Mouse (Mus musculus) splenic B cell, adult 2 months (primary cell): ENCODE results near the gene Cbs.
"Not testable (repeated sequence)": the region's sequence is repeated elsewhere in the genome, so short reads cannot be mapped to it uniquely, and the experiment has no call there.

Experiments
- DNase-seq: peaks from one replicate; pipeline ENCODE4 v3.0.0-alpha.2; 2011; ENCODE audit warnings: low read depth, low spot score
- H3K27me3 ChIP-seq: 2 replicates; pipeline ENCODE4 v1.6.1; 2012; ENCODE audit warnings: mild to moderate bottlenecking, low read length, moderate library complexity, mixed read lengths; ENCODE audit not compliant: control insufficient read depth, poor library complexity, insufficient read depth, severe bottlenecking
- H3K36me3 ChIP-seq: 2 replicates; pipeline ENCODE4 v1.6.1; 2012; ENCODE audit warnings: mild to moderate bottlenecking, low read length, moderate library complexity, mixed read lengths; ENCODE audit not compliant: control insufficient read depth, poor library complexity, insufficient read depth, severe bottlenecking

The Cbs gene

DNA sequence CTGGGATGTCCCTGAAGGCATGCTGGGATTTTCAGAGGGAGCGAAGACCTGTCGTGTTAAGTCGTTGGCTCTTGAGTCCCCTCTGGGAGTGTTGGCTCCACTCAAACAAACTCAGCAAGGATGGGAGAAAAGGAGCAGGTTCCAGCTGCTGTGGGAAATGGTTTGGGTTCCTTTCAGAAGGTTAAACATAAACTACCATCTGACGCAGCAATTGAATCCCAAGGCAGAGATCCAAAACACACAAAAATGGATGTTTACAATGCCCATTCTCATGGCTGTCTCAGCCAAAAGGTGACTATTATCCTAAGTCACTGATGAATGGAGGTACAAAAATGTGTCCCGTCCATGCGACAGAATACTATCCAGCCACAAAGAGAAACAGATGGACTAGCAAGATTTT lies 4.0 kb downstream of the Cbs start:
- Histone ChIP-seq H3K36me3 (no peaks in the 10 kb centered on the region), H3K27me3 (no peaks in the 10 kb centered on the region)
- no peak for DNase-seq

DNA sequence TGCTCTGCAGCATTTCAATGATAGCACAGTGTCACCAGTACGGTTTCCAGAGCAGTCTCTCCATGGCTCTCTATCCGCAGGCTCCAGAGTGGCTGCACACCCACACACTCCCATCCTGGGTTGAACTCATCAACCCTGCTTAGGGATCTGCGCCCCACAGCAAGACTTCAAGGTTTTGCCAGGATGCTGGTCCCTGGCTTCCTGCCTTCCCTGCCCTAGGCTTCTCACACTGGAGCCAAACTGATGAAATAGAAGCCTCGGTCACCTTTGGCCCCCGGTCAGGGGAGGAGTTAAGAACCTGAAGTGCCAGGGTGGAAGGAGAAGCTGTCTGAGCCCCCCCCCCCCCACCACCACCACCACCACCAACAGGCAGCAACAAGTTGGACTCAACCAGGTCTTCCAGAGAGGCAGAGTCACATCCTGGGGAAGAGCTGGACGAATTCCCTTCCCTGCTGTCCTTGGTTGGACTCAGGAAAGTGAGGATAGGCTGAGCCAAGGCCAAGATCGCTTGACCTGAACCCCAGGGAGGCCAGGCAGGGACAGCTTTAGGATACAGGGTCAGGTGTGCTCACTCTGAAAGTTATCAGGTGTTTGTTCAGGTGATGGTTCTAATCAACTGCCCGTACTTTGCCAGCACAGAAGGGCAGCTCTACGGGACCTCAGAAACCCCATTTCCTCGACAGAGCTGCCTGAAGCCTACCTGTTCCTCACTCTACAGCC lies 5.8 kb downstream of the Cbs start:
- Histone ChIP-seq H3K27me3 (no peaks in the 10 kb centered on the region), H3K36me3 (no peaks in the 10 kb centered on the region)
- DNase-seq: no peak

DNA sequence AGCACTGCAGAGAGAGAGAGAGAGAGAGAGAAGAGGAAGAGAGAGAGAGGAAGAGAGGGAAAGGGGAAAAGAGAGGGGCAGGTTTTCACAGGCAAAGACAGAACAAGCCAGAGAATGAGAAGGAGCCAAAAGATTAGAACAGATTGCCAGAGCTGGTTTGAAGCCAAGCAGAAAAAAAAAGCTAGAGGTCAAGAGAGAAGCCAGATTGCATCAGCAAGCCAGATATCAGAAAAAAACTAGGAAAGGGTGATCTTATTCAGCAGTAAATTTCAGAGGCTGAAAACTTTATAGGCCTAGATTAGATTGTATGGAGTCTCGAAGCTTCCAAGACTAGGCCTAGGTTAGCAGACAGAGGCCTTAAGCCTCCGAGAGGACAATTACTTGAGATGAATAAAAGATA lies 9.1 kb downstream of the Cbs start:
- Histone ChIP-seq H3K36me3 (no peaks in the 10 kb centered on the region), H3K27me3 (no peaks in the 10 kb centered on the region)
- DNase-seq: no peak

DNA sequence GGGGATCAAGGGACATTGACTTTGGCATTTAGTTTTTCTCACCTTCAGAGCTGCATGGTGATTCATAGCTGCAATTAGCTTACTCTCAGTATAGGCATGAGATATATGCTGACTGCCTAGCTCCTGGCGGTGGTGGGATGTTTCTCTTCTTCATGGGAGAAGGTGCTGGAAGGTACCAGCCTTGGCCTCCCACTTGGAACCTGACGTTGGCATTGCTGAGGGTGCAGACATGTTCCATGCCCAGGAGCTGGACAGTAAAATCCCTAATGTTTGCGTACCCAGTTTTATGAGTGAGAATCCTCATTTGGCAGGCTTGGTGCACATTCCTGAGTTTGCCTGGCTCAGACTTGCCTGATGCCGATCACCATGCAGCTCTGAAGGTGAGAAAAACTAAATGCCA lies 13.9 kb downstream of the Cbs start:
- H3K27me3 ChIP-seq: no peaks in the 10 kb centered on the region
- H3K36me3 ChIP-seq: no peaks in the 10 kb centered on the region
- DNase-seq: no peak

DNA sequence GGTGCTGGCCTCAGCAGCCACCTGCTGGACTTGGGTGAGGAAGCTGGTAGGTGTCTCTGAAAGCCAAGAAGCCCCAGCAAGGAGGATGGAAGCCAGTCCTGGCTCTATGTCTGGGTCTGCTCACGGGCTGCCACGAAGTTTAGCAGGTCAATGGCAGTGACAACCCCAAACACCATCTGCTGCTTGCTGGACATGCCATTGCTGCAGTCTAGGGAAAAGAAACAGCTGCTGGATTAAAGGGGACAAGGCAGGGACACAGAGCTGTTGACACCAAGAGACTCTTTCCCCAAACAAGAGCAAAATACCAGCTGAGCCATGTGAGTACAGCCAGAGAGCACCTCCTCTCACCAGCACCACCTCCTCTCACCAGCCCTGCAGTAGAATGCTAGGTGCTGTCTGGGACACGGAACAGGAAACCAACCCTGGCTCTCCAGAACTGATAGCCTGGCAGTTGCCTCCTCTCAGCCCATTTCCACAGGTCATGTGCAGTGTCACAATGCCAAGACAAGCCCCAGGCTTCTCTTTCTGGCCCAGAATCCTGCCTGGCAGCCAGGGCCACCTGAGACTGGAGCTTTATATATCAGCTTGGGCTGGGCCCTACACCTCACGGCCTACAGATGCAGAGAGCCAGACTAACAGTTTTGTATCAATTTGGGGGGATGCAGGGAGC lies 23.8 kb downstream of the Cbs start:
- H3K36me3 ChIP-seq: no peaks in the 10 kb centered on the region
- no peak for DNase-seq

DNA sequence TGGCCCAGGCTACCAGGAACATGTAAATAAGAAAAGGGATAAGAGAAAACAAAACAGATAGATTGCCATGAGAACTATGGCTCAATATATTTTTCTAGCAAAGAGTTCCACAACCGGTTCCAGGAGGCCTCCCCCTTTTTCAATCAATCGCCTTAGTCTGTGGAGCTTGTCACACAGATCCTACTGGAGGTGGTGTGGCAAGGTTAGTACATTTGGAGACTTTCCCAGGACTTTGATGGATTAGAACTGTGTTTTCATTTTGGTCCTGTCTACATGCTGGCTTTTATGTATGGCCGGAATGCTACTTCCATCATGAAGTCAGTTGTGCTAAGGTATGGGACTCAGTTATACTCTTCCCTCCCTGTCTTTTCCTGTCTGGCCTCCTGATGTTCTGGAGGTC lies 27.1 kb downstream of the Cbs start:
- no peaks in the 10 kb centered on the region; the same call in none of the 2 replicates for H3K36me3 ChIP-seq
- DNase-seq: no peak
- no peaks in the 10 kb centered on the region for H3K27me3 ChIP-seq

More for the DNA sequence above, 23.8 kb downstream of the Cbs start:
- H3K27me3 ChIP-seq: no peaks in the 10 kb centered on the region

DNA sequence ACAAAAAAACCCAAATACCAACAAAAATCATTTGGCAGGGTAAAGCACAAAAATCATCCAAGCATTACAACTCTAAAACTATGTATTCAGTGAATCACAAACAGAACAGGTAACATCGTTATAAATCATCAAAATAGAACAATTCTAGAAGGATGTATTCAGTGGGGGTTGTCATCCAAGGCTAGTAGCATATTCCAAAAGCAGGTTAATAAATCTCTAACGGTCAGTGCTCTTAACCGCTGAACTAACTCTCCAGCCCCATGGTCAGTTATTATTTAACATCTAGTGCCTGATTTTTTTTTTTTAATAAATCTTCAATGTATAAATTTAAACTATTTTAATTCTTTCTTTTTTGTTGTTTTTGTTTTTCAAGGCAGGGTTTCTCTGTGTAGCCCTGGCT lies 27.9 kb downstream of the Cbs start:
- H3K36me3 ChIP-seq, H3K27me3 ChIP-seq, DNase-seq: not testable (repeated sequence)

DNA sequence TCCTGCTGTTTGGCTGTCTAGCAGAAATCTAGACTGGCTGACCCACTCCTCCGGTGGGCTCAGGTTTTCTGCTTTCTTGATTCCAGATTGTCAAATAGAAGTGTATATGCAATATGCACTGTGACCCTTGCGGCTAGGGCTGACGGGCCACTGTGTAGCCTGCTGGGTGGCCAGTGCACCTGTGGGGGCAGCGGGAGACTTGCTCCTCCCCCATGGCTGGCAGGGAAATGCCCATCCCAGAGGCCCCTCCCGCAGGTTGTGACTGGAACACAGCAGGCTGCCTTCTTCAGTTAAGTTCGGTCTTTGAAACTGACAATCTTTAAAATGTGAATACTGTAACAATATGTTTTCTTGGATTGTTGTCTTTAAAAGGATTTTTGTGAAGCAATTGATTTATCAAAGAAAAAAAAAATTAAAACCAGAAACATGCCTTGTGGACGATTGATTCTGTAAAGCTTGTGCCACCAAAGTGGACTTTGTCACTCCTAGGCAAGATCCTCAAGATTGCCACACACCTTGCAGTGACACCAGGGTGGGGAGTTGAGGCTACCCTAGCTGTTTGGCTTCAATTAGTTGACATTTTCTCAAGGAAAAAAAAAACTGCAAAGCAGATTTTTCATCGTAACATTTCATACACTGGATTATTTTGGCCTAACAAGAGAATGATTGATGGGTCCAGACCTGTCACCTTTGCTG lies 29.6 kb downstream of the Cbs start:
- DNase-seq: no peak
- H3K27me3 ChIP-seq: no peaks in the 10 kb centered on the region
- peaks cover 5% of the 10 kb centered on the region for H3K36me3 ChIP-seq

DNA sequence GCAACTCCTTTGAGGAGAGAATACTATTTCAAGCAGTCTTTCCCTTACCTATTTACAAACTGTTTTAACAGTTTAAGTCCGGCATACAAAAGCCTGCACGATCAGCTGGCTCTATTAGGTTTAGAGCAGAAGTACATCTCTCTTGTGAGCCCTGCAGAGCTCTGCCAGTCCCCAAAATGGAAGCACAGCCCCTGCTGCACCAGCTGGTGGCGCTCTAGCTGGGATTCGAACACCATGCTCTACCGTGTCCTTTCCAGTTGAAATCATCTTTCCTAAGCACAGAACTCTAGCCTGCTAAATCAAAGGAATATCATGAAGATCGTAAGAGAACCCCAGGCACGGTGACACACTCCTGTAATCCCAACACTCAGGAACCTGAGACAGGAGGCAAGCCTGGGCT lies 30.6 kb downstream of the Cbs start:
- Histone ChIP-seq H3K36me3 (peaks cover 5% of the 10 kb centered on the region), H3K27me3 (no peaks in the 10 kb centered on the region)
- DNase-seq: no peak

DNA sequence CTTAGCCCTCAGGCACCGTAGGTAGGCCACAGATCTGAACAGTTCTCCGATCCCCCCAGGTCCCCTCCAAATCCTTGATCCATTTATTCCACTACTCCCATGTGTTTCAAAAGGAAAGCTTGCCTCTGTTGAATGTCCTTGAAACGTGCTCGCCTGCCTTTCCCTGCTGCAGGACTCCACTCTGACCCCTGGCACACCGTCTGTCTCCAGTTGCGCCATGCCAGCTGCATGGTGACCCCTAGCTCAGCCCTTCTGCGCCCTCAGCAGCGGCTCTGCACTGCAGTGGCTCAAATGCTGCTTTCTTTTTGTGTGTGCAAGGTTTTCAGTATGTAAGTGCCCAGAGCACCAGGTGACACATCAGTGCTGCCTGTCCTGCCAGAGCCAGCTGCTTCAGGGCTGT lies 38.4 kb downstream of the Cbs start:
- no peaks in the 10 kb centered on the region for H3K27me3 ChIP-seq
- DNase-seq: no peak
- H3K36me3 ChIP-seq: peaks cover 3% of the 10 kb centered on the region

DNA sequence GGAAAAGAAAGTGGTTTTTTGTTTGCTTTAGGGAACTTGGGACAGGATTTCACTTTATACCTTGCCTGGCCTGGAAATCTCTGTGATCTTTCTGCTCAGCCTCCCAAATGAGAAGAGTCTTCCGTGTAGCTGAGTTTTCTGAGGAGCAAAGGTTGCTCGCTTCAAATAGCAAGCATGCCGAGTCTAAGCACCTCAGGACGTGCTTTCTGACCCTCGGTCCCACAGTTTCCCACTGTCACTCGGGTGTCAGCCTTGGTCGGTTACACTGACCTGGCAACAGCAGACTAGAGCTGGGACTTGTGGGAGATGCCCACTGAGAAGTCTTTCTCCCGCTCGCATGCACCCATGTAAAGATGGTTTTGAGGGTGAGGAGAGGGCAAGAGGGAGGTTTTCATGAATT lies 39.1 kb downstream of the Cbs start:
- DNase-seq: no peak
- H3K27me3 ChIP-seq: no peaks in the 10 kb centered on the region
- H3K36me3 ChIP-seq: peaks cover 3% of the 10 kb centered on the region

DNA sequence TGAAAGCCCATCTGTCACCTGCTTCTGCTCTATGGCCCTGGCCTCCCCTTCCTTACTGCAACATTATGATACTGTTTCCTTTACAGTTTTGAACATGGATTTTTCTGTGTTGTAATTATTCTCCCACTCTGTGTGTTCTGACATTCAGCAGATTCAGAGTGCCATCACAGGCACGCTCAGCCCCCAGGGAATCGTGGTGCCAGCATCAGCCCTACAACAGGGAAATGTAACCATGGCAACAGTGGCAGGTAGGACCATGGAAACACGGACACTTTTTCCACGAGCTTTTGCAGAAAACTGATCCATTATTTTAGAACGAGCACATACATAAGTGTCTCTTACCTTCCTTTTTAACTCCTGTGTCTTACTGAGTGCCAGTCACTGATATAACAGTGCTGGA lies 42.0 kb downstream of the Cbs start:
- H3K27me3 ChIP-seq: no peaks in the 10 kb centered on the region
- peaks cover 3% of the 10 kb centered on the region for H3K36me3 ChIP-seq
- no peak for DNase-seq

DNA sequence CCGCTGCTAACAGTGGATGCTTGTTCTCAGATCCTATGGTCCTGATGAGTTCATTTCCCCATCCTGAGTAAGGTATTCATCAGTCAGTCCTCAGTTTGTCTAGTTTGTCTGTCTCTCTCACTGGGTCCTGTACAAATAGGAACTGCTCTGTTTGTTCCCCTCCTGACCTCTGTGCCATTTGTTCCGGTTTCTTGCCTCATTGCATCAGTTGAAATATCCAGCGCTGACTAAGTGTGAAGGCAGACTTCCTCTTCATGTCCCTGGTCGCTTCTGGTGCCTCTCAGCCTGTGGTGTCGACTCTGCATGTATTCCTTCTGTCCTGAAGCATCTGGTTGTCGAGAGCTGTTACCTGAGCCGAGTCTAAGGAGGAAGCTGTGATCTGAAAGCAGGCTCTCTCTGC lies 42.4 kb downstream of the Cbs start:
- Histone ChIP-seq H3K36me3 (peaks cover 3% of the 10 kb centered on the region), H3K27me3 (no peaks in the 10 kb centered on the region)
- DNase-seq: peak; percentile 20

DNA sequence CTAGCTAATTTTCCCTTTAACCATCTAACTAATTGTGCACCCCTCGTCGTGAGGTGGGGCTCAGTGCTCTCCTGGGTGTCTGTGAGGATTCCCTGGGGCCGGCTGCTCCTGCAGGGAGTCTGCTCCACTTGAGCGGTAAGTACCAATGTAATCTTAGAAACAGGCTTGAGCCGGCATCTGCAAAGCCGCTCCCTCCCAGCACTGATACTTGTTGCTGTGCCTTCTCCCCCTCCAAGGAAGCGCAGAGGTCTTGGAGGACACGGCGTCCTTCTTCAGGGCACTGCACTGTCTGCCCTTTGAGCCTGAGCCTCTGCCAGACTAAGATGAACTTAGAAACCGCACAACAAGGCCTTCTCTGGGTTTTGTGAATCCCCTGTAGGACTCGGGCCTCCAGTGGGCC lies 46.2 kb downstream of the Cbs start:
- no peak for DNase-seq
- H3K27me3 ChIP-seq: no peaks in the 10 kb centered on the region
- peaks cover 2% of the 10 kb centered on the region for H3K36me3 ChIP-seq

DNA sequence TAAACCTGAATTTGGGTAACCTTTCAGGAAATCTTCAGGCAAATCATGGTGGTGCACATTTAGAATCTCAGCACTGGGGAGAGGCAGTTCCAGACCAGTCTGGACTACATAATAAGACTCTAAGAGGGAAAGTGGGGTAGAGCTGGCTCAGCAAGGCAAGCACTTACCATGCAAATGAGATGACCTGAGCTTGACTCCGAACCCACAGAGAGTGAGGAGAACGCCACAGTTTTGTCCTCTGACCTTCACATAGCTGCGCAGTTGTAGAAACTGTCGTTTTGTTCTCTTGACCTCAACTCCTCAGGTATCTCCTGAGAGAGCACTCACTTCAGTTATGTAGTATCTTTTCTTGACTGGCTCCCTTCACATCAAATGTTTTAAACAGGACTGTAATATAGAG lies 48.3 kb downstream of the Cbs start:
- DNase-seq: no peak
- H3K36me3 ChIP-seq: peaks cover 4% of the 10 kb centered on the region
- no peaks in the 10 kb centered on the region for H3K27me3 ChIP-seq
